Mouse (Mus musculus): ENCODE measurements around the gene Prkce.

- TF ChIP-seq EP300 (IDR thresholded peaks at IDR 0.05; ENCODE audit: low read depth) (no peak), CTCF (IDR thresholded peaks at IDR 0.05; ENCODE audit: low read depth) (no peak)
Measured at GRCm38 (mm10) chr17:86509871-86510270, 342.3 kb downstream of the Prkce start.
